Comparison of ENCODE assay signal across 9 mouse cellular contexts in the genomic region with DNA sequence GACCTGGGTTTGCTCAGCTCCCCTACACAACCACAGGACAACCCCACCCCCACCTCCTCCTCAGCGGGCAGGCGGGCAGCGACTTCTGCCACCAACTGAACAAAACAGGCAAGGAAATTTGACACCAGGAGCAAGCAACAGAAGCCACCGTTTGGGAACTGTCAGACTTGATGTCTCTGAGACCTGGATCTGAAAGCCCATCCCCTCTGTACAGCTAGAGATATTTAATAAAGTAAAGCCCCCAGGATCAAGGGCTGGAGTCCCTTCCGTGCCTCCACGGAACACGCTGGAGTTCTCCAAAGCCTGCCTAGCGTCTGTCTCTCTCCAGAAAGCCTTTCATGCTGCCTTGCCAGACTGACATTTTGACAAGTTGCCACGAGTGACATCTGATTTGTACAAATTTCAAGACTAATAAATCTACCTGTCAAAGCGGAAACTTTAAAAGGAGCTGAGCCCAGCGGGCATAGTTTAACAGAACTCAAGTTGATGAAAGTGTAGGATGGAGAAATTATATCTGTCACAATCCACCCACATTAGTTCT.
DNase-seq lines count a peak whose midpoint lies in the region; ATAC-seq and TF ChIP-seq lines count a peak whose summit lies in the region.
"Had no signal": no experiment of that assay in that cellular context is flagged by ENCODE, and none has a peak within 500 bp of the region (broad histone marks: within the 10 kb centered on the region; RNA-seq: fewer than 3 reads in every experiment).

No protein-coding gene starts in this region.

- peak; percentile 82 for DNase-seq in gastrocnemius, adult 18-20 months (ENCODE audit: low spot score)
- DNase-seq in gastrocnemius, postnatal 4 days (ENCODE audit: low spot score in 2 of 2), result no peak
- DNase-seq in neural tube, embryonic 10.5 days (ENCODE audit: extremely low spot score, low spot score), result peak; percentile 55
- peak; percentile 27 for DNase-seq in retina, postnatal 1 day
- DNase-seq in thymus, adult 2 months, result no peak
- DNase-seq: thymus, postnatal 36 days had no signal

- H3K4me1 ChIP-seq in neural tube, embryonic 15.5 days, result peaks cover 33% of the 10 kb centered on the region
- H3K4me1 ChIP-seq in heart, embryonic 13.5 days, result peaks cover 70% of the 10 kb centered on the region
- 0 out of 2 replicates have a peak, but pooled peaks cover 4% of the 10 kb centered on the region for H3K4me1 ChIP-seq in thymus, adult 2 months (replicated peaks; ENCODE audit: control insufficient read depth, insufficient read depth, low read length)
- H3K4me1 ChIP-seq in forebrain, embryonic 13.5 days, result peaks cover 50% of the 10 kb centered on the region

- H3K4me2 ChIP-seq in neural tube, embryonic 15.5 days, result no peak overlapping the region
- H3K4me2 ChIP-seq in heart, embryonic 13.5 days, result peak overlapping the region; percentile 49
- H3K4me2 ChIP-seq in forebrain, embryonic 13.5 days, result no peak overlapping the region

- H3K36me3 ChIP-seq in neural tube, embryonic 15.5 days, result no peaks in the 10 kb centered on the region
- no peaks in the 10 kb centered on the region for H3K36me3 ChIP-seq in heart, embryonic 13.5 days
- no peaks in the 10 kb centered on the region for H3K36me3 ChIP-seq in thymus, adult 2 months (ENCODE audit: control insufficient read depth, insufficient read depth, low read length)
- no peaks in the 10 kb centered on the region for H3K36me3 ChIP-seq in forebrain, embryonic 13.5 days (ENCODE audit: poor library complexity, severe bottlenecking)

- 16% methylated on average over 11 of the region's 11 CpGs for WGBS in neural tube, embryonic 15.5 days
- 22% methylated on average over 11 of the region's 11 CpGs for WGBS in heart, embryonic 13.5 days
- 43% methylated on average over 11 of the region's 11 CpGs for WGBS in thymus, adult 2 months
- 20% methylated on average over 11 of the region's 11 CpGs for WGBS in forebrain, embryonic 13.5 days

- no peaks in the 10 kb centered on the region for H3K9me3 ChIP-seq in neural tube, embryonic 15.5 days (replicated peaks)
- no peaks in the 10 kb centered on the region for H3K9me3 ChIP-seq in heart, embryonic 13.5 days
- H3K9me3 ChIP-seq in forebrain, embryonic 13.5 days (replicated peaks), result no peaks in the 10 kb centered on the region

- H3K9ac ChIP-seq in neural tube, embryonic 15.5 days (replicated peaks), result no peak overlapping the region
- 0 out of 2 replicates have a peak overlapping the region, but pooled peaks have one; percentile 19 for H3K9ac ChIP-seq in heart, embryonic 13.5 days
- H3K9ac ChIP-seq in forebrain, embryonic 13.5 days, result no peak overlapping the region

- TF ChIP-seq CTCF in thymus, adult 2 months (IDR thresholded peaks at IDR 0.05; ENCODE audit: borderline replicate concordance, control insufficient read depth, extremely low read depth, insufficient read depth, low read length, poor library complexity), result no peak

- no peak overlapping the region for H3K27ac ChIP-seq in neural tube, embryonic 15.5 days (replicated peaks)
- no peak overlapping the region for H3K27ac ChIP-seq in heart, embryonic 13.5 days (replicated peaks)
- no peak overlapping the region for H3K27ac ChIP-seq in thymus, adult 2 months (ENCODE audit: control insufficient read depth, insufficient read depth, low read length)
- no peak overlapping the region for H3K27ac ChIP-seq in forebrain, embryonic 13.5 days

- ATAC-seq in neural tube, embryonic 15.5 days (ENCODE audit: low FRiP score), result no peak
- ATAC-seq in heart, embryonic 13.5 days (ENCODE audit: extremely low read depth, insufficient number of reproducible peaks, low FRiP score, low TSS enrichment), result no peak
- ATAC-seq in forebrain, embryonic 13.5 days, result no peak

- TF ChIP-seq POLR2A in thymus, adult 2 months (IDR thresholded peaks at IDR 0.05; ENCODE audit: control insufficient read depth, extremely low read depth, insufficient read depth, low read length, poor library complexity), result no peak

- peaks cover 23% of the 10 kb centered on the region for H3K27me3 ChIP-seq in neural tube, embryonic 15.5 days (replicated peaks)
- peaks cover 66% of the 10 kb centered on the region for H3K27me3 ChIP-seq in heart, embryonic 13.5 days (replicated peaks)
- H3K27me3 ChIP-seq in thymus, adult 2 months (ENCODE audit: control insufficient read depth, insufficient read depth, low read length), result no peaks in the 10 kb centered on the region
- H3K27me3 ChIP-seq in forebrain, embryonic 13.5 days, result 0 out of 2 replicates have a peak, but pooled peaks cover 3% of the 10 kb centered on the region

- H3K4me3 ChIP-seq in neural tube, embryonic 15.5 days (replicated peaks), result no peak overlapping the region
- no peak overlapping the region for H3K4me3 ChIP-seq in heart, embryonic 13.5 days
- no peak overlapping the region for H3K4me3 ChIP-seq in thymus, adult 2 months (ENCODE audit: control insufficient read depth, insufficient read depth, low read length)
- no peak overlapping the region for H3K4me3 ChIP-seq in forebrain, embryonic 13.5 days

Comparison
In these comparisons a context has a peak if more than half of its experiments do, and no peak if none do; other contexts are left out.
1. DNase-seq: peak in gastrocnemius, adult 18-20 months (single experiment), neural tube, embryonic 10.5 days (single experiment) and retina, postnatal 1 day (single experiment); none in gastrocnemius, postnatal 4 days (0 of 2) and thymus, adult 2 months (single experiment).